8 mouse cellular contexts compared by ENCODE assay signal in genomic region chr11:56246549-56247332, GRCm38 (mm10).
A peak's percentile ranks its signal among the peaks of the same experiment; 100 is the strongest.
DNase-seq lines count a peak whose midpoint lies in the region; ATAC-seq and TF ChIP-seq lines count a peak whose summit lies in the region.

No protein-coding gene starts in this region.

- no peaks in the 10 kb centered on the region for H3K36me3 ChIP-seq in embryonic facial prominence, embryonic 12.5 days

- no peak overlapping the region for H3K27ac ChIP-seq in embryonic facial prominence, embryonic 12.5 days
- H3K27ac ChIP-seq in layer of hippocampus, adult 2 months, result peak overlapping the region; percentile 86

- no peaks in the 10 kb centered on the region for H3K4me1 ChIP-seq in embryonic facial prominence, embryonic 12.5 days

- no peaks in the 10 kb centered on the region for H3K27me3 ChIP-seq in embryonic facial prominence, embryonic 12.5 days

- H3K9me3 ChIP-seq in embryonic facial prominence, embryonic 12.5 days, result no peaks in the 10 kb centered on the region

- H3K4me2 ChIP-seq in embryonic facial prominence, embryonic 12.5 days (replicated peaks), result no peak overlapping the region

- no peak for TF ChIP-seq CTCF in layer of hippocampus, adult 2 months (conservative IDR thresholded peaks at IDR 0.05)

- DNase-seq in R1 (ENCODE audit: low read depth, low spot score), result peak; percentile 86
- DNase-seq in layer of hippocampus, adult 2 months (ENCODE audit: low spot score in 2 of 2), result peak; percentile 72 to 90
- peak; percentile 53 for DNase-seq in neural tube, embryonic 10.5 days (ENCODE audit: extremely low spot score, low spot score)
- no peak for DNase-seq in spleen, adult 12 weeks (ENCODE audit: low spot score)
- DNase-seq in kidney, adult 18-20 months, result no peak
- no peak for DNase-seq in thymus, postnatal 25 days
- DNase-seq in cerebellum, adult 9-10 months, result no peak

- ATAC-seq in embryonic facial prominence, embryonic 12.5 days (ENCODE audit: insufficient number of reproducible peaks, insufficient read depth, low FRiP score, low TSS enrichment), result peak; percentile 15; the same call in 1 of the 2 replicates

- WGBS in embryonic facial prominence, embryonic 12.5 days, result 41% methylated on average over 5 of the region's 5 CpGs

- H3K4me3 ChIP-seq in embryonic facial prominence, embryonic 12.5 days, result no peak overlapping the region
- H3K4me3 ChIP-seq in layer of hippocampus, adult 2 months, result no peak overlapping the region

- no peak overlapping the region for H3K9ac ChIP-seq in embryonic facial prominence, embryonic 12.5 days

Comparison
In these comparisons a context has a peak if more than half of its experiments do, and no peak if none do; other contexts are left out.
1. DNase-seq: peak in R1 (single experiment), layer of hippocampus, adult 2 months (2 of 2) and neural tube, embryonic 10.5 days (single experiment); none in spleen, adult 12 weeks (single experiment), kidney, adult 18-20 months (single experiment), thymus, postnatal 25 days (single experiment) and cerebellum, adult 9-10 months (single experiment).